Mouse (Mus musculus) kidney, adult 2 months (tissue): ENCODE measurements around the gene Cdkl4.

Source experiments
- CTCF ChIP-seq: fragments of 200-500 bp; conservative IDR thresholded peaks from 2 replicates; pipeline ENCODE4 v1.5.1; 2011; ENCODE audit warnings: low read depth, mild to moderate bottlenecking, control low read depth, low read length, moderate library complexity, mixed read lengths; ENCODE audit not compliant: insufficient read depth, insufficient read length
- POLR2A ChIP-seq: fragments of 200-500 bp; IDR thresholded peaks from one replicate; pipeline ENCODE4 v1.6.1; 2011; ENCODE audit warnings: low read depth, low read length, control low read depth

DNA sequence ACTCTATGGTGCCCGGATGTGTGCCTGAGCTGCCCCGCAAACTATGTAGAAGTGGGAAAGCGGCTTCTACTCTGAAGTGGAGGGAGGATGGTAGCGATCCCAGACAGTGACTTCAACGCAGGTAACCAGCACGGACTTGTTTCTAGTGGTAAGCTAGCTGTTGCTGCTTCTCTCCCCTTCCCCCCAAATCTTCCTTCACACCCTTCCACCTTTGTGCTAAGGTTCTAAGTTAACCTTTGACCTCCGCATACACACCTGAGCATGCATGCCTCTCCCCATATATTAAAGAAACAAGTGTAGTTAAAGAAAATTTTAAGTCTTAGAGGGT, 55.4 kb downstream of the Cdkl4 start:
- TF ChIP-seq CTCF, result no peak
- TF ChIP-seq POLR2A, result no peak
